Mouse (Mus musculus) frontal cortex, postnatal 36 days (tissue): ENCODE data around the gene Ttk.

Experiments
- DNase-seq, 2 experiments: peaks; one replicate each; pipeline ENCODE4 v3.0.0; 2022; ENCODE audit warnings: low spot score in 2 of 2

Gene Ttk

GRCm38 (mm10) chr9:83833811-83834747 lies at the start of gene Ttk:
Ttk (plus strand) TSS chr9:83834689.
- DNase-seq: peak; percentile 85 to 91

GRCm38 (mm10) chr9:83785501-83785900 lies 49.0 kb upstream of the Ttk start:
- no peak for DNase-seq

- no peak for DNase-seq
These were observed 45.2 kb upstream of the Ttk start for GRCm38 (mm10) chr9:83789326-83789725.

GRCm38 (mm10) chr9:83796875-83797274 lies 37.6 kb upstream of the Ttk start:
- no peak for DNase-seq

GRCm38 (mm10) chr9:83797898-83798297 lies 36.6 kb upstream of the Ttk start:
- DNase-seq: no peak

- no peak for DNase-seq
These were observed 30.1 kb upstream of the Ttk start for GRCm38 (mm10) chr9:83804341-83804740.

GRCm38 (mm10) chr9:83805164-83805976 lies 29.1 kb upstream of the Ttk start:
- DNase-seq: peak in 1 of 2 experiments; percentile 45

- DNase-seq: peak; percentile 89 to 91
These were observed 28.3 kb upstream of the Ttk start, which contains the start of gene Elovl4 for GRCm38 (mm10) chr9:83805977-83806815. Elovl4 (minus strand) TSS chr9:83806277.

GRCm38 (mm10) chr9:83807562-83807961 lies 26.9 kb upstream of the Ttk start:
- peak in 1 of 2 experiments; percentile 74 for DNase-seq

- DNase-seq: no peak
These were observed 15.3 kb upstream of the Ttk start for GRCm38 (mm10) chr9:83819188-83819587.

- no peak for DNase-seq
These were observed 13.5 kb upstream of the Ttk start for GRCm38 (mm10) chr9:83820976-83821375.

- DNase-seq: no peak
These were observed 11.6 kb upstream of the Ttk start for GRCm38 (mm10) chr9:83822925-83823324.

- no peak for DNase-seq
These were observed 4.6 kb upstream of the Ttk start for GRCm38 (mm10) chr9:83829896-83830295.

GRCm38 (mm10) chr9:83831152-83831551 lies 3.3 kb upstream of the Ttk start:
- DNase-seq: no peak

- no peak for DNase-seq
These were observed 342 bp downstream of the Ttk start for GRCm38 (mm10) chr9:83834748-83835313.

GRCm38 (mm10) chr9:83852464-83852863 lies 18.0 kb downstream of the Ttk start:
- no peak for DNase-seq

GRCm38 (mm10) chr9:83865165-83865564 lies 30.7 kb downstream of the Ttk start:
- no peak for DNase-seq

GRCm38 (mm10) chr9:83882191-83882590 lies 47.7 kb downstream of the Ttk start:
- no peak for DNase-seq

- DNase-seq: no peak
These were observed 51.7 kb downstream of the Ttk start for GRCm38 (mm10) chr9:83886149-83886548.

- DNase-seq: peak in 1 of 2 experiments; percentile 5
These were observed 53.7 kb downstream of the Ttk start for GRCm38 (mm10) chr9:83888214-83888613.

GRCm38 (mm10) chr9:83893073-83893472 lies 58.6 kb downstream of the Ttk start:
- DNase-seq: no peak
